Mouse (Mus musculus) layer of hippocampus, adult 18-20 months (tissue): ENCODE results near the gene Gm8871. TPM values are rescaled to one million over a fixed set of nuclear protein-coding genes. Genes with fewer than 3 reads are reported as not detected.
"Not testable (repeated sequence)": the region's sequence is repeated elsewhere in the genome, so short reads cannot be mapped to it uniquely, and the experiment has no call there.

Experiments
- DNase-seq, 2 experiments: peaks; one replicate each; pipeline ENCODE4 v3.0.0; 2022; ENCODE audit warnings: low spot score in 2 of 2
- long read RNA-seq: library from polyadenylated mRNA; stranded (forward); transcript quantifications from one replicate; pipeline ENCODE4 v2.0.0, GENCODE M21; 2021
- total RNA-seq, 2 experiments: library from RNA; stranded (reverse); gene quantifications; 2 replicates each; pipeline ENCODE4 v1.2.3; 2021

The Gm8871 gene
- not detected for total RNA-seq
- long read RNA-seq: 0 reads

- DNase-seq: not testable (repeated sequence)
Observed at GRCm38 (mm10) chr5:10947505-10947904, at the start of gene Gm8871, which contains the start of gene Gm8857. Gene Gm8871, plus strand, starts transcription at chr5:10947805. Gene Gm8857, plus strand, starts transcription at chr5:10947807.

- DNase-seq: not testable (repeated sequence)
Observed at GRCm38 (mm10) chr5:10953512-10953911, 5.9 kb downstream of the Gm8871 start.

- DNase-seq: not testable (repeated sequence)
Observed at GRCm38 (mm10) chr5:10958057-10958456, 10.5 kb downstream of the Gm8871 start.

Other genes starting within 250 kb of the Gm8871 start
- gene Gm8857, start within 50 bp of the Gm8871 start, total RNA-seq: not detected
- gene Gm8879, start 179.8 kb downstream of the Gm8871 start, total RNA-seq: not detected
- gene Gm5861, start 235.3 kb downstream of the Gm8871 start, total RNA-seq: not detected